8 mouse cellular contexts compared by ENCODE assay signal in the genomic region with DNA sequence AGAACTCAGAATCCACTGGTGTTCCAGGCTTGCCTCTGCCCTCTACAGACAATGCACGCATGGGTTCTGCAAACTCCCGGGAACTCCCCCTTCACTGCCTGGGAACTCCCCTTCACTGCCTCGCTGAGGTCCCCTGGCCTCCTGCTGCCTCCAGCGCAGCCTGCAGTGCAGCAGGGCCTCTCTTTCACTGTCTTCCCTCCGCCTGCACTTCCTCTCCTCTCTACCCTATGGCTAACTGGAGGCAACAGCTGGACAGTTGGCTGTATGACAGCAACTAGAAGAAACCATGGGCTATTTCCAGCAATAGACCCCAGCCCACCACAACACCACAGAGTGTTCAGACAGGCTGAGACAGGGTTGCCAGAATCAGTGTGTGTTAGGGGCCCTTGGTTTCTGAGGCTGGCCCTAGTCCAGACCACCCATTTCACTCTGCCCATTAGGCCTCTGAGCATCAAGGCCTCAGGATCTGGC. TPM values are rescaled to one million over a fixed set of nuclear protein-coding genes. Genes with fewer than 3 reads are reported as not detected.
A peak's percentile ranks its signal among the peaks of the same experiment; 100 is the strongest.
DNase-seq lines count a peak whose midpoint lies in the region; ATAC-seq and TF ChIP-seq lines count a peak whose summit lies in the region.

No protein-coding gene starts in this region.

- 13% methylated on average over 5 of the region's 5 CpGs for WGBS in forebrain, embryonic 16.5 days
- 15% methylated on average over 5 of the region's 5 CpGs for WGBS in intestine, embryonic 15.5 days

- peak overlapping the region; percentile 95 for H3K4me2 ChIP-seq in CH12.LX (ENCODE audit: insufficient read depth, low read depth, poor library complexity, severe bottlenecking)
- H3K4me2 ChIP-seq in forebrain, embryonic 16.5 days (ENCODE audit: low read length): no peak overlapping the region
- H3K4me2 ChIP-seq in intestine, embryonic 15.5 days (replicated peaks): 0 out of 2 replicates have a peak overlapping the region, but pooled peaks have one; percentile 2

- H3K79me2 ChIP-seq in CH12.LX (replicated peaks; ENCODE audit: control insufficient read depth, extremely low read depth, insufficient read depth, poor library complexity, severe bottlenecking): peaks cover 82% of the 10 kb centered on the region

- peak in 1 of 2 experiments; percentile 41; a peak in 2 of 4 replicates for TF ChIP-seq CTCF in CH12.LX (conservative IDR thresholded peaks at IDR 0.05 in 1 of 2, IDR thresholded peaks at IDR 0.05 in 1 of 2; ENCODE audit: low read depth in 2 of 2, low read length in 2 of 2)

- peak; percentile 98 for DNase-seq in heart, adult 11 months
- DNase-seq in heart, postnatal 25 days (ENCODE audit: low spot score): no peak
- DNase-seq in CH12.LX (ENCODE audit: extremely low read depth): peak; percentile 87
- DNase-seq in lung, postnatal 10 days: peak; percentile 76
- peak; percentile 78 for DNase-seq in splenic B cell, adult 2 months (ENCODE audit: low read depth, low spot score)
- DNase-seq in left cerebral cortex, adult 18-20 months (ENCODE audit: low spot score in 2 of 2): no peak

- no peaks in the 10 kb centered on the region for H3K27me3 ChIP-seq in CH12.LX (replicated peaks)
- no peaks in the 10 kb centered on the region for H3K27me3 ChIP-seq in forebrain, embryonic 16.5 days (replicated peaks; ENCODE audit: control insufficient read depth, insufficient read depth, low read length)
- no peaks in the 10 kb centered on the region for H3K27me3 ChIP-seq in intestine, embryonic 15.5 days (replicated peaks)
- H3K27me3 ChIP-seq in splenic B cell, adult 2 months (ENCODE audit: control insufficient read depth, insufficient read depth, low read length, poor library complexity, severe bottlenecking): no peaks in the 10 kb centered on the region

- TF ChIP-seq RAD21 in CH12.LX (IDR thresholded peaks at IDR 0.05; ENCODE audit: low read depth, low read length): peak; percentile 43

- peak overlapping the region; percentile 57 for H3K9ac ChIP-seq in CH12.LX (ENCODE audit: insufficient read depth, low read depth)
- no peak overlapping the region for H3K9ac ChIP-seq in forebrain, embryonic 16.5 days (replicated peaks; ENCODE audit: low read depth, low read length)
- no peak overlapping the region for H3K9ac ChIP-seq in intestine, embryonic 15.5 days

- peak; percentile 86 for TF ChIP-seq EP300 in CH12.LX (IDR thresholded peaks at IDR 0.05; ENCODE audit: low read length)

- dilution Hi-C loops in CH12.LX (cut with MboI; ENCODE audit: extremely low pct_ligation_motif_present, extremely low pct_unique_long_range_greater_than_20kb, low sequenced_read_pairs): no loop called here

- peaks cover 1 to 69% of the 10 kb centered on the region in 2 experiments for H3K36me3 ChIP-seq in CH12.LX (replicated peaks in 1 of 2; ENCODE audit: control insufficient read depth in 1 of 2, insufficient read depth in 1 of 2, low read length in 1 of 2)
- no peaks in the 10 kb centered on the region for H3K36me3 ChIP-seq in forebrain, embryonic 16.5 days (ENCODE audit: control insufficient read depth, insufficient read depth)
- no peaks in the 10 kb centered on the region for H3K36me3 ChIP-seq in intestine, embryonic 15.5 days
- H3K36me3 ChIP-seq in splenic B cell, adult 2 months (ENCODE audit: control insufficient read depth, insufficient read depth, low read length, poor library complexity, severe bottlenecking): no peaks in the 10 kb centered on the region

- no peaks in the 10 kb centered on the region for H3K9me3 ChIP-seq in CH12.LX (replicated peaks; ENCODE audit: low read length)
- no peaks in the 10 kb centered on the region for H3K9me3 ChIP-seq in forebrain, embryonic 16.5 days (ENCODE audit: control insufficient read depth, low read length)
- H3K9me3 ChIP-seq in intestine, embryonic 15.5 days: no peaks in the 10 kb centered on the region

- in situ Hi-C loops in CH12.LX (cut with MboI; ENCODE audit: low pct_ligation_motif_present, low pct_unique_long_range_greater_than_20kb, low sequenced_read_pairs): no loop called here

- peak; percentile 76 for ATAC-seq in forebrain, embryonic 16.5 days
- peak; percentile 78 for ATAC-seq in intestine, embryonic 15.5 days

- H3K4me3 ChIP-seq in CH12.LX (replicated peaks in 1 of 3; ENCODE audit: low read depth in 2 of 3, low read length in 2 of 3, poor library complexity in 1 of 3): peak overlapping the region; percentile 13 to 39 (median 28)
- H3K4me3 ChIP-seq in forebrain, embryonic 16.5 days (replicated peaks; ENCODE audit: low read length): no peak overlapping the region
- H3K4me3 ChIP-seq in intestine, embryonic 15.5 days (replicated peaks): no peak overlapping the region

- TF ChIP-seq POLR2A in CH12.LX (IDR thresholded peaks at IDR 0.05; ENCODE audit: low read depth, low read length): no peak

- H3K27ac ChIP-seq in CH12.LX (ENCODE audit: insufficient read depth, low read depth): peak overlapping the region; percentile 99
- H3K27ac ChIP-seq in forebrain, embryonic 16.5 days (ENCODE audit: low read length): peak overlapping the region; percentile 59
- H3K27ac ChIP-seq in intestine, embryonic 15.5 days: peak overlapping the region; percentile 87

- intact Hi-C loops in heart, postnatal 25 days (cut with DNase I): no loop called here

- peaks cover 37 to 98% of the 10 kb centered on the region in 2 experiments for H3K4me1 ChIP-seq in CH12.LX (ENCODE audit: control insufficient read depth in 1 of 2, insufficient read depth in 2 of 2)
- peaks cover 20% of the 10 kb centered on the region for H3K4me1 ChIP-seq in forebrain, embryonic 16.5 days (replicated peaks; ENCODE audit: control insufficient read depth, insufficient read depth, low read length)
- peaks cover 35% of the 10 kb centered on the region for H3K4me1 ChIP-seq in intestine, embryonic 15.5 days (replicated peaks)

TF ChIP-seq in CH12.LX, 34 proteins besides CTCF, POLR2A, EP300 and RAD21:
- TF ChIP-seq ELF1 (IDR thresholded peaks at IDR 0.05; ENCODE audit: low read depth, low read length) (peak; percentile 62; the same call in 1 of the 2 replicates), SIN3A (IDR thresholded peaks at IDR 0.05; ENCODE audit: low read length) (peak; percentile 51; the same call in 1 of the 2 replicates), POLR2AphosphoS2 (IDR thresholded peaks at IDR 0.05; ENCODE audit: low read depth, low read length) (no peak), MAFK (IDR thresholded peaks at IDR 0.05; ENCODE audit: insufficient replicate concordance, low read length) (no peak), MAX (IDR thresholded peaks at IDR 0.05; ENCODE audit: low read length) (peak; percentile 79), SMC3 (IDR thresholded peaks at IDR 0.05; ENCODE audit: low read depth, low read length) (peak; percentile 38), MEF2A (IDR thresholded peaks at IDR 0.05; ENCODE audit: borderline replicate concordance, low read depth, low read length) (peak; percentile 53), BHLHE40 (IDR thresholded peaks at IDR 0.05; ENCODE audit: low read depth, low read length) (peak; percentile 75), RCOR1 (conservative IDR thresholded peaks at IDR 0.05; ENCODE audit: low read depth, low read length) (peak; percentile 86), ETS1 (conservative IDR thresholded peaks at IDR 0.05; ENCODE audit: low read depth, low read length) (peak; percentile 84), USF2 (conservative IDR thresholded peaks at IDR 0.05; ENCODE audit: low read depth, low read length) (no peak), JUND (conservative IDR thresholded peaks at IDR 0.05; ENCODE audit: low read depth, low read length) (peak; percentile 26; the same call in 1 of the 2 replicates), TBP (conservative IDR thresholded peaks at IDR 0.05; ENCODE audit: low read depth, low read length) (peak; percentile 52; the same call in 1 of the 2 replicates), NRF1 (IDR thresholded peaks at IDR 0.05; ENCODE audit: low read depth, low read length) (peak; percentile 47; the same call in 1 of the 2 replicates), CHD2 (IDR thresholded peaks at IDR 0.05; ENCODE audit: low read length) (peak; percentile 36; the same call in 1 of the 2 replicates), ZNF384 (IDR thresholded peaks at IDR 0.05; ENCODE audit: low read depth, low read length) (peak; percentile 35; the same call in 1 of the 2 replicates), MXI1 (IDR thresholded peaks at IDR 0.05; ENCODE audit: low read depth, low read length) (peak; percentile 76), MAZ (IDR thresholded peaks at IDR 0.05; ENCODE audit: low read depth, low read length) (no peak; the same call in 1 of the 2 replicates), GABPA (IDR thresholded peaks at IDR 0.05; ENCODE audit: insufficient replicate concordance, low read depth, low read length) (no peak), IRF4 (IDR thresholded peaks at IDR 0.05; ENCODE audit: low read depth, low read length) (peak; percentile 82), E2F4 (IDR thresholded peaks at IDR 0.05; ENCODE audit: insufficient replicate concordance, low read depth, low read length) (no peak), UBTF (IDR thresholded peaks at IDR 0.05; ENCODE audit: low read depth, low read length) (peak; percentile 89), TCF12 (IDR thresholded peaks at IDR 0.05; ENCODE audit: low read depth, low read length) (peak; percentile 87), MYC (IDR thresholded peaks at IDR 0.05; ENCODE audit: low read depth, low read length) (peak; percentile 82), HCFC1 (IDR thresholded peaks at IDR 0.05; ENCODE audit: low read depth, low read length) (no peak)
TF ChIP-seq in CH12.LX: peak in this region for 18.

RNA-seq across cellular contexts. Expression of a gene that starts 9.5 kb away (rescaled TPM):
- 10 to 100 TPM; 58.2 to 70.4 TPM for total RNA-seq in heart, postnatal 25 days (2021)
- total RNA-seq in CH12.LX (2012; rRNA removed): 39.5 and 46.6 TPM in 2 replicates
- total RNA-seq in CH12.LX (2014; rRNA removed): 59.6 and 66.6 TPM in 2 replicates
- polyA plus RNA-seq in CH12.LX (2012; ENCODE audit: insufficient read length, low read depth): 72.4 and 80.2 TPM in 2 replicates
- polyA plus RNA-seq in forebrain, embryonic 16.5 days (2015; fragmentation: Nextera tagmentation; extraction: Ambion mirVana): 6.9 and 7.7 TPM in 2 replicates
- polyA plus RNA-seq in intestine, embryonic 15.5 days (2015; fragmentation: Nextera tagmentation; extraction: Ambion mirVana): 30.2 and 33.2 TPM in 2 replicates
- 1 to 10 TPM; 4.7 to 5.4 TPM for total RNA-seq in left cerebral cortex, adult 18-20 months (2021)

Comparison
In these comparisons a context has a peak if more than half of its experiments do, and no peak if none do; other contexts are left out.
1. DNase-seq: peak in heart, adult 11 months (single experiment), CH12.LX (single experiment), lung, postnatal 10 days (single experiment) and splenic B cell, adult 2 months (single experiment); none in heart, postnatal 25 days (single experiment) and left cerebral cortex, adult 18-20 months (0 of 2).
2. H3K4me3 ChIP-seq: peak in CH12.LX (3 of 3); none in forebrain, embryonic 16.5 days (single experiment) and intestine, embryonic 15.5 days (single experiment).
3. RNA of a gene that starts 9.5 kb away (total RNA-seq): 58.2 to 70.4 TPM in heart, postnatal 25 days and 39.5 to 66.6 TPM in CH12.LX; 4.7 to 5.4 TPM in left cerebral cortex, adult 18-20 months; every median in the first group is over 4 times any median in the second.
4. Peak in every context shown above with its lines, with median percentiles within 50 percentile points of each other: H3K27ac ChIP-seq.